9 mouse cellular contexts compared by ENCODE assay signal in genomic region chr6:57823461-57823860, GRCm38 (mm10). TPM values are rescaled to one million over a fixed set of nuclear protein-coding genes. Genes with fewer than 3 reads are reported as not detected.
DNase-seq lines count a peak whose midpoint lies in the region; ATAC-seq and TF ChIP-seq lines count a peak whose summit lies in the region.
"Had no signal": no experiment of that assay in that cellular context is flagged by ENCODE, and none has a peak within 500 bp of the region (broad histone marks: within the 10 kb centered on the region; RNA-seq: fewer than 3 reads in every experiment).

No protein-coding gene starts in this region.

- H3K4me2 ChIP-seq in heart, embryonic 16.5 days (ENCODE audit: low read depth, low read length), result peak overlapping the region; percentile 41; the same call in 1 of the 2 replicates
- peak overlapping the region; percentile 80 for H3K4me2 ChIP-seq in hindbrain, embryonic 14.5 days (replicated peaks)
- H3K4me2 ChIP-seq in midbrain, embryonic 14.5 days (ENCODE audit: low read length), result peak overlapping the region; percentile 62

- no peaks in the 10 kb centered on the region for H3K9me3 ChIP-seq in heart, embryonic 16.5 days (replicated peaks; ENCODE audit: control insufficient read depth, low read length)
- H3K9me3 ChIP-seq in hindbrain, embryonic 14.5 days (ENCODE audit: control insufficient read depth, low read length), result no peaks in the 10 kb centered on the region
- no peaks in the 10 kb centered on the region for H3K9me3 ChIP-seq in midbrain, embryonic 14.5 days (ENCODE audit: control insufficient read depth, low read length)

- H3K4me3 ChIP-seq in heart, embryonic 16.5 days (ENCODE audit: low read length), result no peak overlapping the region
- H3K4me3 ChIP-seq in hindbrain, embryonic 14.5 days (replicated peaks; ENCODE audit: low read length), result no peak overlapping the region
- 0 out of 2 replicates have a peak overlapping the region, but pooled peaks have one; percentile 15 for H3K4me3 ChIP-seq in midbrain, embryonic 14.5 days (replicated peaks; ENCODE audit: low read depth, low read length)
- no peak overlapping the region for H3K4me3 ChIP-seq in layer of hippocampus, adult 2 months

- peaks cover 5% of the 10 kb centered on the region for H3K4me1 ChIP-seq in heart, embryonic 16.5 days (ENCODE audit: control insufficient read depth, insufficient read depth, low read length)
- peaks cover 9% of the 10 kb centered on the region; the same call in 1 of the 2 replicates for H3K4me1 ChIP-seq in hindbrain, embryonic 14.5 days (replicated peaks; ENCODE audit: control insufficient read depth, insufficient read depth, low read length)
- H3K4me1 ChIP-seq in midbrain, embryonic 14.5 days (ENCODE audit: control insufficient read depth, insufficient read depth, low read length), result peaks cover 12% of the 10 kb centered on the region

- no peak for ATAC-seq in heart, embryonic 16.5 days (replicated peaks; ENCODE audit: extremely low read depth, insufficient read depth, low FRiP score)
- no peak for ATAC-seq in hindbrain, embryonic 14.5 days (ENCODE audit: low FRiP score)
- no peak for ATAC-seq in midbrain, embryonic 14.5 days (ENCODE audit: low FRiP score, low TSS enrichment)

- intact Hi-C loops in heart, postnatal 25 days (cut with DNase I), result loop anchor here (5.0 kb wide), 1 partner anchor 131 kb away; the partner anchor contains the start of gene Pyurf

- no peaks in the 10 kb centered on the region for H3K36me3 ChIP-seq in heart, embryonic 16.5 days (ENCODE audit: control insufficient read depth, insufficient read depth)
- no peaks in the 10 kb centered on the region for H3K36me3 ChIP-seq in hindbrain, embryonic 14.5 days (replicated peaks; ENCODE audit: control insufficient read depth, insufficient read depth)
- no peaks in the 10 kb centered on the region for H3K36me3 ChIP-seq in midbrain, embryonic 14.5 days (ENCODE audit: control insufficient read depth, insufficient read depth, low read length)

- no peaks in the 10 kb centered on the region for H3K27me3 ChIP-seq in heart, embryonic 16.5 days (ENCODE audit: control insufficient read depth, insufficient read depth, low read length)
- H3K27me3 ChIP-seq in hindbrain, embryonic 14.5 days (ENCODE audit: control insufficient read depth, insufficient read depth, low read length), result no peaks in the 10 kb centered on the region
- no peaks in the 10 kb centered on the region for H3K27me3 ChIP-seq in midbrain, embryonic 14.5 days (ENCODE audit: control insufficient read depth, insufficient read depth, low read length)

- H3K9ac ChIP-seq in heart, embryonic 16.5 days (ENCODE audit: low read length), result no peak overlapping the region
- H3K9ac ChIP-seq in hindbrain, embryonic 14.5 days, result 0 out of 2 replicates have a peak overlapping the region, but pooled peaks have one; percentile 5
- no peak overlapping the region; the same call in 1 of the 2 replicates for H3K9ac ChIP-seq in midbrain, embryonic 14.5 days (replicated peaks; ENCODE audit: low read length)

- 29% methylated on average over 3 of the region's 3 CpGs for WGBS in heart, embryonic 16.5 days
- 38% methylated on average over 3 of the region's 3 CpGs for WGBS in hindbrain, embryonic 14.5 days
- WGBS in midbrain, embryonic 14.5 days, result 41% methylated on average over 3 of the region's 3 CpGs

- no peak overlapping the region for H3K27ac ChIP-seq in heart, embryonic 16.5 days (ENCODE audit: low read length)
- no peak overlapping the region for H3K27ac ChIP-seq in hindbrain, embryonic 14.5 days
- H3K27ac ChIP-seq in midbrain, embryonic 14.5 days (replicated peaks; ENCODE audit: low read depth, low read length), result no peak overlapping the region
- no peak overlapping the region for H3K27ac ChIP-seq in layer of hippocampus, adult 2 months

- TF ChIP-seq CTCF in layer of hippocampus, adult 2 months (conservative IDR thresholded peaks at IDR 0.05), result no peak

- no peak for DNase-seq in heart, postnatal 25 days (ENCODE audit: low spot score)
- peak; percentile 20 for DNase-seq in c-Kit-negative CD71-positive TER-119-positive erythroid progenitor cells, embryonic 14.5 days (ENCODE audit: low read depth, low spot score)
- DNase-seq in hindbrain, embryonic 14.5 days (ENCODE audit: low spot score), result no peak
- peak; percentile 7 for DNase-seq in midbrain, embryonic 14.5 days
- DNase-seq in urinary bladder, postnatal 10 days (ENCODE audit: low spot score), result no peak
- DNase-seq in layer of hippocampus, adult 2 months (ENCODE audit: low spot score in 2 of 2), result no peak
- no peak for DNase-seq in adrenal gland, adult 8-10 months
- DNase-seq: cerebellum, adult 2 months had no signal

RNA-seq across cellular contexts. Expression of gene Vopp1, which starts 1.5 kb away (rescaled TPM):
- polyA plus RNA-seq in heart, embryonic 16.5 days (2015; fragmentation: Nextera tagmentation; extraction: Ambion mirVana), result 28.2 and 29.7 TPM in 2 replicates
- total RNA-seq in heart, postnatal 25 days (2021), result 10 to 100 TPM; 21.5 to 21.8 TPM
- polyA plus RNA-seq in hindbrain, embryonic 14.5 days (2014; fragmentation: Nextera tagmentation; extraction: Ambion mirVana), result 113 and 135 TPM in 2 replicates
- polyA plus RNA-seq in midbrain, embryonic 14.5 days (2014; fragmentation: Nextera tagmentation; extraction: Ambion mirVana), result 102 and 109 TPM in 2 replicates
- total RNA-seq in layer of hippocampus, adult 2 months (2021), result 10 to 100 TPM; 65.9 to 70.5 TPM
- total RNA-seq in adrenal gland, adult 8-10 months (2022), result 10 to 100 TPM; 16.8 to 21.4 (median 17.2) TPM

RNA-seq across cellular contexts. Expression of gene Vmn1r21, which starts 26.7 kb away (rescaled TPM):
- not detected in 2 replicates for polyA plus RNA-seq in heart, embryonic 16.5 days (2015; fragmentation: Nextera tagmentation; extraction: Ambion mirVana)
- not detected for total RNA-seq in heart, postnatal 25 days (2021)
- polyA plus RNA-seq in hindbrain, embryonic 14.5 days (2014; fragmentation: Nextera tagmentation; extraction: Ambion mirVana), result not detected in 2 replicates
- 0.12 TPM in 1 of 2 replicates, not detected in the other for polyA plus RNA-seq in midbrain, embryonic 14.5 days (2014; fragmentation: Nextera tagmentation; extraction: Ambion mirVana)
- total RNA-seq in layer of hippocampus, adult 2 months (2021), result not detected
- not detected for total RNA-seq in adrenal gland, adult 8-10 months (2022)
- polyA plus RNA-seq: cerebellum, adult 2 months had no signal

Comparison
In these comparisons a context has a peak if more than half of its experiments do, and no peak if none do; other contexts are left out.
1. DNase-seq: peak in c-Kit-negative CD71-positive TER-119-positive erythroid progenitor cells, embryonic 14.5 days (single experiment) and midbrain, embryonic 14.5 days (single experiment); none in heart, postnatal 25 days (single experiment), hindbrain, embryonic 14.5 days (single experiment), urinary bladder, postnatal 10 days (single experiment), layer of hippocampus, adult 2 months (0 of 2) and adrenal gland, adult 8-10 months (single experiment).
2. Peak in every context shown above with its lines, with median percentiles within 50 percentile points of each other: H3K4me2 ChIP-seq.